Mouse (Mus musculus) ES-E14 (cell line): ENCODE data around the gene Katnal1. TPM values are rescaled to one million over a fixed set of nuclear protein-coding genes. Genes with fewer than 3 reads are reported as not detected.

ENCODE experiments used
- DNase-seq: peaks from one replicate; pipeline ENCODE4 v3.0.0-alpha.2; 2013; ENCODE audit warnings: low read depth, low spot score
- H3K27ac ChIP-seq: 2 replicates; pipeline ENCODE4 v1.5.1; 2012; ENCODE audit warnings: low read depth, mild to moderate bottlenecking, low read length, moderate library complexity, mixed read lengths; ENCODE audit not compliant: poor library complexity, insufficient read depth, severe bottlenecking
- H3K36me3 ChIP-seq: 2 replicates; pipeline ENCODE4 v1.6.1; 2012; ENCODE audit warnings: mild to moderate bottlenecking, low read length, moderate library complexity, mixed read lengths; ENCODE audit not compliant: control insufficient read depth, poor library complexity, insufficient read depth, severe bottlenecking
- H3K4me1 ChIP-seq, 2 experiments: fragments of 150-350 bp in 1 of 2; sonication (generic) in 1 of 2; 2 replicates each; pipeline ENCODE4 v1.6.1; 2012; ENCODE audit warnings: low read length in 2 of 2, mild to moderate bottlenecking in 1 of 2, mixed read lengths in 1 of 2; ENCODE audit not compliant: control insufficient read depth in 2 of 2, insufficient read depth in 2 of 2, poor library complexity in 1 of 2
- H3K4me3 ChIP-seq, 2 experiments: fragments of 150-350 bp in 1 of 2; sonication (generic) in 1 of 2; 2 replicates each; pipeline ENCODE4 v1.5.1; 2012; ENCODE audit warnings: low read length in 2 of 2, low read depth in 1 of 2, mild to moderate bottlenecking in 1 of 2, mixed read lengths in 1 of 2; ENCODE audit not compliant: insufficient read depth in 1 of 2, poor library complexity in 1 of 2, severe bottlenecking in 1 of 2
- H3K9ac ChIP-seq: 2 replicates; pipeline ENCODE4 v1.6.1; 2012; ENCODE audit warnings: low read depth, mild to moderate bottlenecking, low read length, mixed read lengths; ENCODE audit not compliant: poor library complexity, insufficient read depth, severe bottlenecking
- H3K9me3 ChIP-seq: fragments of 150-350 bp; sonication (generic); 2 replicates; pipeline ENCODE4 v1.6.1; 2012; ENCODE audit warnings: low read depth, mild to moderate bottlenecking, low read length; ENCODE audit not compliant: control insufficient read depth, insufficient read depth
- CHD2 ChIP-seq: IDR thresholded peaks from 2 replicates; pipeline ENCODE4 v1.6.1; 2014; ENCODE audit warnings: mild to moderate bottlenecking, low read depth, low read length, inconsistent platforms
- HCFC1 ChIP-seq: IDR thresholded peaks from 2 replicates; pipeline ENCODE4 v1.6.1; 2012; ENCODE audit warnings: low read length, inconsistent platforms, borderline replicate concordance; ENCODE audit not compliant: insufficient read depth
- MAFK ChIP-seq: IDR thresholded peaks from 2 replicates; pipeline ENCODE4 v1.6.1; 2014; ENCODE audit warnings: mild to moderate bottlenecking, low read depth, low read length, inconsistent platforms; ENCODE audit not compliant: insufficient read depth
- ZC3H11A ChIP-seq: IDR thresholded peaks from 2 replicates; pipeline ENCODE4 v1.6.1; 2012; ENCODE audit warnings: low read depth, mild to moderate bottlenecking, inconsistent platforms, low read length, borderline replicate concordance
- ZNF384 ChIP-seq: IDR thresholded peaks from 2 replicates; pipeline ENCODE4 v1.6.1; 2012; ENCODE audit warnings: low read depth, low read length, inconsistent platforms
- in situ Hi-C, 2 experiments: fragments of 600-800 bp; cut with MboI; formaldehyde crosslinking; loops; one replicate each; pipeline ENCODE4 v1.15.1; 2025; ENCODE audit warnings: low sequenced_read_pairs in 2 of 2, inconsistent platforms in 1 of 2; ENCODE audit not compliant: unreplicated experiment in 2 of 2
- total RNA-seq: library from RNA; depleted of rRNA; stranded (reverse); fragments of 300-350 nt; gene quantifications from 2 replicates; pipeline ENCODE4 v1.2.3, GENCODE M21; 2012

The Katnal1 gene
- total RNA-seq, 1 experiment = 5.8 TPM

- no peak for DNase-seq
- in situ Hi-C loops = no loop called here
- H3K27ac ChIP-seq = no peak overlapping the region
These were observed 34.1 kb downstream of the Katnal1 start for GRCm38 (mm10) chr5:148895034-148895433.

DNA sequence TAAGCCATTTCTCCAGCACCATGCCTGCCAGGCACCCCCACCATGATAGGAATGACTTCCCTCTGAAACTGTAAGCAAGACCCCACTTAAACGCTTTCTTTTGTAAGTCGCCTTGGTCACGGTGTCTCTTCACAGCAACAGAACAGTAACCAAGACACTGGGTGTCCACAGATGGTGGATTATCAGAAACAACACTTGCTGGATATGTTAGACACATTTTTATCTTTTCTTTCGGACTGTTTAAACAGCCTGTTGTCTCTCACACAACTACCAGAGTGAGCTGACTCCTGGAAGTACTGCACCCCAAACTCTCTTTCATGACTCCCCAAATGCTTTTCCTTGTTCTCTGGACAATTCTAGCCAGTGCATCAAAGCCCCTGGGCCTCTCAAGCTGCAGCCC, 38.9 kb downstream of the Katnal1 start:
- Histone ChIP-seq H3K4me3 (no peak overlapping the region), H3K36me3 (no peaks in the 10 kb centered on the region), H3K9me3 (no peaks in the 10 kb centered on the region), H3K9ac (no peak overlapping the region), H3K27ac (no peak overlapping the region), H3K4me1 (peaks cover 2 to 7% of the 10 kb centered on the region in 2 experiments; a peak in 2 of 4 replicates)
- no peak for DNase-seq
- no peak for TF ChIP-seq ZNF384
- no peak for TF ChIP-seq ZC3H11A
- TF ChIP-seq HCFC1 = no peak
- TF ChIP-seq CHD2 = no peak
- in situ Hi-C loops = no loop called here

More at GRCm38 (mm10) chr5:148895034-148895433, 34.1 kb downstream of the Katnal1 start:
- no peaks in the 10 kb centered on the region for H3K4me1 ChIP-seq
- no peaks in the 10 kb centered on the region for H3K36me3 ChIP-seq
- no peak overlapping the region for H3K4me3 ChIP-seq
- no peak overlapping the region for H3K9ac ChIP-seq
- no peaks in the 10 kb centered on the region for H3K9me3 ChIP-seq
- TF ChIP-seq ZNF384 = no peak
- no peak for TF ChIP-seq MAFK
- no peak for TF ChIP-seq ZC3H11A

GRCm38 (mm10) chr5:148888032-148888431, 41.1 kb downstream of the Katnal1 start:
- Histone ChIP-seq H3K27ac (no peak overlapping the region), H3K9me3 (no peaks in the 10 kb centered on the region), H3K9ac (no peak overlapping the region), H3K4me3 (no peak overlapping the region), H3K4me1 (peaks cover 2 to 12% of the 10 kb centered on the region in 2 experiments; a peak in 2 of 4 replicates), H3K36me3 (no peaks in the 10 kb centered on the region)
- no peak for DNase-seq
- no peak for TF ChIP-seq ZC3H11A
- no peak for TF ChIP-seq CHD2
- TF ChIP-seq ZNF384 = no peak
- TF ChIP-seq HCFC1 = no peak
- no peak for TF ChIP-seq MAFK
- in situ Hi-C loops = no loop called here

- DNase-seq = peak; percentile 93
- Histone ChIP-seq H3K36me3 (no peaks in the 10 kb centered on the region), H3K4me1 (peaks cover 2 to 12% of the 10 kb centered on the region in 2 experiments; a peak in 2 of 4 replicates), H3K9me3 (no peaks in the 10 kb centered on the region), H3K9ac (peak overlapping the region; percentile 82), H3K27ac (no peak overlapping the region), H3K4me3 (peak overlapping the region; percentile 58 to 61)
- 0 out of 2 replicates have a peak, but pooled peaks have one; percentile 32 for TF ChIP-seq CHD2
- TF ChIP-seq HCFC1 = no peak
- in situ Hi-C loops = no loop called here
These were observed 43.1 kb downstream of the Katnal1 start for GRCm38 (mm10) chr5:148885821-148886609.

GRCm38 (mm10) chr5:148883671-148884070, 45.4 kb downstream of the Katnal1 start:
- in situ Hi-C loops = no loop called here
- no peaks in the 10 kb centered on the region for H3K9me3 ChIP-seq
- H3K9ac ChIP-seq = no peak overlapping the region
- TF ChIP-seq CHD2 (no peak), MAFK (no peak), ZC3H11A (no peak), ZNF384 (no peak), HCFC1 (no peak)
- no peak for DNase-seq
- H3K36me3 ChIP-seq = no peaks in the 10 kb centered on the region; the same call in 1 of the 2 replicates
- H3K4me1 ChIP-seq = peaks cover 2 to 12% of the 10 kb centered on the region in 2 experiments; a peak in 2 of 4 replicates
- H3K27ac ChIP-seq = no peak overlapping the region
- H3K4me3 ChIP-seq = no peak overlapping the region
